Mouse (Mus musculus) hindbrain, embryonic 12.5 days (tissue): Measurements from ENCODE around the gene 1700012B07Rik. TPM values are rescaled to one million over a fixed set of nuclear protein-coding genes. Genes with fewer than 3 reads are reported as not detected.
A peak's percentile ranks its signal among the peaks of the same experiment; 100 is the strongest.

Source experiments
- ATAC-seq: fragments of 200-750 bp; cut with Nextera tagmentation; 2 replicates; pipeline ENCODE4 v1.8.0; 2017; ENCODE audit warnings: moderate TSS enrichment; ENCODE audit not compliant: low FRiP score
- H3K27ac ChIP-seq: fragments of 300-500 bp; sonication (generic); 2 replicates; pipeline ENCODE4 v1.5.1; 2016; ENCODE audit warnings: mild to moderate bottlenecking
- H3K27me3 ChIP-seq: fragments of 300-500 bp; sonication (generic); 2 replicates; pipeline ENCODE4 v1.6.1; 2016; ENCODE audit warnings: mild to moderate bottlenecking
- H3K36me3 ChIP-seq: fragments of 300-500 bp; sonication (generic); 2 replicates; pipeline ENCODE4 v1.6.1; 2016; ENCODE audit warnings: mild to moderate bottlenecking
- H3K4me1 ChIP-seq: fragments of 300-500 bp; sonication (generic); 2 replicates; pipeline ENCODE4 v1.6.1; 2016
- H3K4me2 ChIP-seq: fragments of 300-500 bp; sonication (generic); replicated peaks from 2 replicates; pipeline ENCODE4 v1.6.1; 2016; ENCODE audit warnings: mild to moderate bottlenecking
- H3K4me3 ChIP-seq: fragments of 300-500 bp; sonication (generic); 2 replicates; pipeline ENCODE4 v1.5.1; 2016; ENCODE audit warnings: mild to moderate bottlenecking
- H3K9ac ChIP-seq: fragments of 300-500 bp; sonication (generic); 2 replicates; pipeline ENCODE4 v1.6.1; 2016; ENCODE audit warnings: mild to moderate bottlenecking, moderate library complexity
- H3K9me3 ChIP-seq: fragments of 300-500 bp; sonication (generic); replicated peaks from 2 replicates; pipeline ENCODE4 v1.6.1; 2016; ENCODE audit warnings: mild to moderate bottlenecking
- WGBS: fragments of 180-500 bp; shearing (Covaris S2); methylation state at CpG from one replicate; pipeline ENCODE4 v1.1.7; 2016; 5-methylcytosine and 5-hydroxymethylcytosine counted together
- polyA plus RNA-seq: library from polyadenylated mRNA; unstranded; fragments of >200 nt; fragmentation: Nextera tagmentation; extraction: Ambion mirVana; gene quantifications from 2 replicates; pipeline ENCODE4 v1.2.1, GENCODE M21; 2016

1700012B07Rik gene
- polyA plus RNA-seq, 1 experiment from 2014 or later = not detected

DNA sequence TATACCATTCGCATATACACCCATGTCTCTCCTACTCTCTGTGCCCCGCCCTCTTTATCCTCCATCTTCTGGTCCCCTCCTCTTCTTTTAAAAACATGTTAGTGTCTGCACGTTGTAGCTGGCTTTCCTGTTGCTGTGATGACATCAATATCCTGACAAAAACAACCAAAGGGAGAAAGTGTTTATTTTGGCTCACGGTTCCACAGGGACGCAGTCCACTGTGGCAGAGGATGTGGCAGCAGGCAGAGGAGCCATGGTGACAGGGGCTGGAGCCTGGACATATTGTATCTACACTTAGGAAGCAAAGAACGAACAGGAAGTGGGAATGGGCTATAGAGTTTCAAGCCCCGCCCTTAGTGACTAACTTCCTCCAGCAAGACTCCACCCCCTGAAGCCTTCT lies 36.1 kb upstream of the 1700012B07Rik start:
- H3K4me1 ChIP-seq = peaks cover 6% of the 10 kb centered on the region; the same call in 1 of the 2 replicates
- no peak for ATAC-seq
- no peaks in the 10 kb centered on the region for H3K36me3 ChIP-seq
- no peaks in the 10 kb centered on the region for H3K27me3 ChIP-seq
- H3K4me3 ChIP-seq = no peak overlapping the region
- WGBS = 89% methylated on average over 7 of the region's 7 CpGs
- no peak overlapping the region for H3K27ac ChIP-seq
- no peak overlapping the region for H3K4me2 ChIP-seq
- no peak overlapping the region for H3K9ac ChIP-seq
- 0 out of 2 replicates have a peak, but pooled peaks cover 3% of the 10 kb centered on the region for H3K9me3 ChIP-seq

DNA sequence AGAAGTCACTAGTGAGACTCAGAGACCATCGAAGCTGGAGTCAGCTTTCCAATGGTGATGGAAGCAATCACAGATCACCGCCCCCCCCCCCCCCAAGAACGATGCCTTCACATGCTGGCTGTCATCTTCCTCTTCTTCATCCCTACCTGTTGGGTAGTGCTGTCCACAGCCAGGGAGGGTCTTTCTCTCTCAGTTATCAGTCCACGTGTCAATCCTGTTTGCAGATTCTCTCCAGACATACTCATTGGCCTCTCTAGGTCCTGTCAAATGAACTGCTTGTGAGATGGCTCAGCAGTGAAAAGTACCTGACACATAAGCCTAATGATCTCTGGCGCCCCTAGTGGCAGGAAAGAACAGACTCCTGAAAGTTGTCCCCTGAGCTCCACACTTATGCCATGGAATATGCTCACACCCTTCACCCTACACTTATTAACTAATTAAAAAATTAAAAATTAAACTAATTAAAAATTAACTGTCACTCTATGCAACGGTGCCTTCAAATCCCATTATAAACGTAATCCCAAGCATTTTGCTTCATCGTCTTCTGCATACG lies 35.4 kb upstream of the 1700012B07Rik start:
- Histone ChIP-seq H3K27ac (no peak overlapping the region), H3K9ac (no peak overlapping the region), H3K36me3 (no peaks in the 10 kb centered on the region), H3K4me3 (no peak overlapping the region), H3K4me1 (peaks cover 6% of the 10 kb centered on the region; the same call in 1 of the 2 replicates), H3K9me3 (0 out of 2 replicates have a peak, but pooled peaks cover 3% of the 10 kb centered on the region), H3K27me3 (no peaks in the 10 kb centered on the region), H3K4me2 (no peak overlapping the region)
- 70% methylated on average over 9 of the region's 9 CpGs for WGBS
- ATAC-seq = no peak; the same call in 1 of the 2 replicates

DNA sequence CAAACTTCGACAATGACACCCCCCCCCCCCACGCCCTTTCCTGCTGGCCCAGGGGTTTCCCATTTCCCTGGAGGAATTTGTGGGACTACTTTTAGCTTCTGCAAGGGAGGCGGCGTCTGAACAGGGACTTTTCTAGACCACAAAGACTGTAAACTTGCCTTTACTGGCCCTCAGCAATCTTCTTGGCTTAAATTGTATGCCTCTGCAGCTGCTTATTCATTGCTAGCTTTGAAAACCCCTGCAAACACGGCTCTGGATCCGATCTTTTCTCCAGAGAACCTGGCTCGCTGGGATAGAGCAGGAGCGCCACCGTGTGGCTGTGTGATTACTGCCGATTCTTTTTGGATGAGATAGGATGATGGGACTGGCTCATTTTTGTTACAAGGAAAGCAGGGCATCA lies 32.7 kb upstream of the 1700012B07Rik start:
- Histone ChIP-seq H3K27ac (no peak overlapping the region), H3K9ac (no peak overlapping the region)
- WGBS = 13% methylated on average over 10 of the region's 10 CpGs

DNA sequence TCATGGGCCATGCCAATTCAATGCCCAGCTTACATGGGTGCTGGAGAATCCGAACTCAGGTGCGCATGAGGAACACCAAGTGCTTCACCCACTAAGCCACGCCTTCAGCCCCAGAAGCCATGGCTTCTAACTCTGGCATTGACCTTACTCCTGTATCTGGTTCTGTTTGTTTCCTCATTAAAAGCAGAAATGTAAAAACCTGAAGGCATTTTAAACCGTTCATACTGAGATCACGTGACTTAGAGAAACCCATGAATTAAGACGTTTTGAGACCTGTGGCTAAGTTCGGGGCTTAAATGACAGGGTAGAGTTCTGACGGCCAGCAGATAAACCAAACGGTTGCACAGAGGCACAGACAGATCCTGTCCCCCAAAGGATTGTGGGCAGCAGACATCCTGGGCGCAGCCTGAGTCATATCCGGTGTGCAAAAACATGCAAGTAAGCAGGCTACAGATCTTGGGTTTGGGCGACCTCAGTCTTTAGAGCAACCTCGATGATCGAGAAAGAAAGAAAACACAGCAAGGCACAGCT lies 32.2 kb upstream of the 1700012B07Rik start:
- H3K4me3 ChIP-seq = no peak overlapping the region
- WGBS = 71% methylated on average over 14 of the region's 14 CpGs

More for the DNA sequence above, 32.7 kb upstream of the 1700012B07Rik start:
- Histone ChIP-seq H3K9me3 (0 out of 2 replicates have a peak, but pooled peaks cover 3% of the 10 kb centered on the region), H3K4me1 (peaks cover 6% of the 10 kb centered on the region; the same call in 1 of the 2 replicates), H3K4me2 (peak overlapping the region; percentile 43), H3K36me3 (no peaks in the 10 kb centered on the region), H3K4me3 (no peak overlapping the region), H3K27me3 (no peaks in the 10 kb centered on the region)
- no peak for ATAC-seq

DNA sequence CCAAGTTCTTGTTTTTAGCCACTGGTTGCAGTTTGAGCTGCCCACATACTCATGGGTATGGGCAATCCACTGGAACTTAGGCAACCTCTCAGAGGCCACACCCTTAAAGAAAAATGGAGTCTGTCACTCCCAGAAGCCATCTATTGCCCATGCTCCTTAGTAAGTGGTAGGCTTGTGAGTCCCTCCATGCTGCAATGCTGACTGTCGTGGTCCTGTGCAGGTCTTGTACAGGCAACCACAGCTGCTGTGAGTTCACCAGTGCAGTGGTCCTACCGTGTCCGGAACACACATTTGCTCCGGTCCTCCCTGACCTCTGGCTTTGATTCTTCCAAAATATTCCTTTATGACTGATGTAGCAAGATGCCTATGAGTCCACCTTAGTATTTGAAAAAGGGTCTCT lies 31.6 kb upstream of the 1700012B07Rik start:
- ATAC-seq = no peak
- Histone ChIP-seq H3K36me3 (no peaks in the 10 kb centered on the region), H3K4me3 (no peak overlapping the region), H3K9me3 (0 out of 2 replicates have a peak, but pooled peaks cover 3% of the 10 kb centered on the region), H3K27me3 (no peaks in the 10 kb centered on the region), H3K9ac (no peak overlapping the region), H3K4me1 (peaks cover 6% of the 10 kb centered on the region; the same call in 1 of the 2 replicates), H3K27ac (no peak overlapping the region), H3K4me2 (no peak overlapping the region)
- WGBS = 93% methylated on average over 4 of the region's 4 CpGs

More for the DNA sequence above, 32.2 kb upstream of the 1700012B07Rik start:
- no peak overlapping the region for H3K27ac ChIP-seq
- H3K27me3 ChIP-seq = no peaks in the 10 kb centered on the region
- H3K9ac ChIP-seq = no peak overlapping the region
- H3K9me3 ChIP-seq = 0 out of 2 replicates have a peak, but pooled peaks cover 3% of the 10 kb centered on the region
- H3K4me1 ChIP-seq = peaks cover 6% of the 10 kb centered on the region; the same call in 1 of the 2 replicates
- no peaks in the 10 kb centered on the region for H3K36me3 ChIP-seq
- peak overlapping the region; percentile 43 for H3K4me2 ChIP-seq
- no peak for ATAC-seq

DNA sequence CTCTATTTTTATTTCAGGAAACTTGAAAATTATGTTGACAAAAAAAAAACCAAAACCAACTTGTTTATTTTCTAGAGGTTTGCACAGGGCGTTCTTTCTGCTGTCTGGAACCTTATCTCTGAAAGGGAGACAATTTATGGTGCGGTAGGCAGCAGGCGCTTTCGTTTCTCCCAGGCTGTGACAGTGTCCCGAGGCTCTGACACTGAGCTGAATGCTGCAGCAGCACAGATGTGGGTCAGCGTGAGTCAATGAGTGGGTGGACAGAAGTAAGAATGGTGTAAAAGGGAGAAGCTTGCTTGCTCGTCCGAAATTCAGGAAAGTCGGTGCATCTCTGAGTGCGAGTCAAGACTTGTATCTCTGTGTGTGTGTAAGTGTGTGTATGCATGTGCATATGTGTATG lies 29.2 kb upstream of the 1700012B07Rik start:
- ATAC-seq = no peak
- 90% methylated on average over 10 of the region's 10 CpGs for WGBS

DNA sequence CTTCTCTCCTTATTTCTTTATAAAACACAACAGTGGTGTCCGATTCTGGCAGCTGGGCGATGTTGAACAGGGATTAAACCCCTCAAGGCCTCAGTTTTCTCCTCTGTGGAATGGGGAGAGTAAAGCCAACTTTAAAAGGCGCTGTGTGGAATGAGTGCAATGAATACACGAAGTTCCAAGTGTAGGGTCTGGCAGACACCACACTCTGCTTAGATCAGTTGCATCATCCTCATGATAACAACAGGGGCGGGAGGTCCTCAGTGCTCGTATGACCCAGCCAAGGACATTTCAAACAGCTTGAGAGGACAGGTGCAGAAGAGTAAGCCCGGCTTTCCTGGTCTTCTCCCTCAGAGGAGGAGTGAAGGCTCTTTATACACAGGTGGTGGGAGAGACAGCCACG lies 26.2 kb upstream of the 1700012B07Rik start:
- ATAC-seq = no peak
- Histone ChIP-seq H3K27ac (no peak overlapping the region), H3K9ac (no peak overlapping the region), H3K36me3 (no peaks in the 10 kb centered on the region), H3K4me2 (no peak overlapping the region), H3K9me3 (no peaks in the 10 kb centered on the region), H3K27me3 (no peaks in the 10 kb centered on the region), H3K4me3 (no peak overlapping the region), H3K4me1 (peaks cover 5% of the 10 kb centered on the region)
- 84% methylated on average over 8 of the region's 8 CpGs for WGBS

More for the DNA sequence above, 29.2 kb upstream of the 1700012B07Rik start:
- Histone ChIP-seq H3K4me1 (peaks cover 11% of the 10 kb centered on the region), H3K9me3 (no peaks in the 10 kb centered on the region), H3K27me3 (no peaks in the 10 kb centered on the region), H3K27ac (no peak overlapping the region), H3K36me3 (no peaks in the 10 kb centered on the region), H3K4me3 (no peak overlapping the region), H3K4me2 (no peak overlapping the region), H3K9ac (no peak overlapping the region)

DNA sequence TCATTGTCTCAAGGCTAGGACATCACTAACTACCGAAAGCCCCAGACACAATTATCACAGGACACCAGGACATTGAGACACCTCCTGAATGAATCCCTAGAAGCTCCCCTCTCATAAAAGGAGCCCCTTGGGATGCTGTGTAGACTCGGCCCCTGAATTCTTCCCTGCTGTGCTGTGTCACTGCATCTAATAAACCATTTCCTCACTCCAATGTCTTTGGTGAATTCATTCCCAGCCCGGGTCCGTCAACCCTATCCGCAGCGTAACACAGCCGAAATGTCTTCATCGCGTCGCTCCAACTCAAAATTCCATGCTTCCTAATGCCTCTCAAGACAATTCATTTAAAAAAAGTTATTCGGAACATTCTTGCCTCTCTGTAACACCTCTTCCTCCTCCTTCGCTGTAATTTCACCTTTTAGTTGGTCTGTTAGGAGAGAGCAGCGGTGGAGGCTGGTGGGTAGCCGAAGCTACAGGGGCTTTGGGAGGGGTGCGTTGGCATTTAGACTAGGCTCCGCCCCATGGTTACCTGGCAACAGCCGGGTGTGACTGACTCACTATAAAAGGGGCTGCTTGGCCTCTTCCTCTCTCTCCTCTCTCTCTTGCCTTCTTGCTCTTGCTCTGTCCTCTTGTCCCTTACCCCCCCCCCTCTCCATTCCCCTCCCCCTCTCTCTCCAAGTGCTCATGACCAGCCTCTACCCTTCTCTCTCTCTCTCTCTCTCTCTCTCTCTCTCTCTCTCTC lies 25.6 kb upstream of the 1700012B07Rik start:
- Histone ChIP-seq H3K27ac (no peak overlapping the region), H3K4me3 (no peak overlapping the region), H3K4me1 (peaks cover 5% of the 10 kb centered on the region), H3K4me2 (peak overlapping the region; percentile 26), H3K9ac (no peak overlapping the region), H3K9me3 (no peaks in the 10 kb centered on the region), H3K27me3 (no peaks in the 10 kb centered on the region), H3K36me3 (no peaks in the 10 kb centered on the region)
- WGBS = 50% methylated on average over 17 of the region's 17 CpGs
- peak; percentile 72 for ATAC-seq

DNA sequence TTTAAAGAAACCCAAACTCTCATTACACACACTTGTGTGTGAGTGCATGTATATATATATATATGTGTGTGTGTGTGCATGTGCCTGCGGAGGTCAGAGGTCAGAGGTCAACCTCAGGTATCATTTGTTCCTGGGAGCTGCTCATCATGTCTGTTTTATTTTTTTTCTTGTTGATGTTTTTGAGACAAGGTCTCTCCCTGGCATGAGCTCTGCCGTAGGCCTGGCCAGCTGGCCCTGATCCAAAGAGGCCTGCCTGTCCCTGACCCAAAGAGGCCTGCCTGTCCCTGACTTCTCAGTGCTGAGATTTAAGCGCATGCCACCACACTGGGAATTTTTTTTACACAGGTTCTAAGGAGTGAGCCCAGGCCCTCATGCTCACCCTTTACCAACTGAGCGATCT lies 24.1 kb upstream of the 1700012B07Rik start:
- no peak overlapping the region for H3K27ac ChIP-seq
- no peaks in the 10 kb centered on the region for H3K9me3 ChIP-seq
- no peak overlapping the region for H3K4me2 ChIP-seq
- no peak overlapping the region for H3K9ac ChIP-seq
- 74% methylated on average over 4 of the region's 4 CpGs for WGBS
- no peaks in the 10 kb centered on the region for H3K27me3 ChIP-seq
- H3K36me3 ChIP-seq = no peaks in the 10 kb centered on the region
- no peak for ATAC-seq
- no peak overlapping the region for H3K4me3 ChIP-seq
- H3K4me1 ChIP-seq = peaks cover 7% of the 10 kb centered on the region

DNA sequence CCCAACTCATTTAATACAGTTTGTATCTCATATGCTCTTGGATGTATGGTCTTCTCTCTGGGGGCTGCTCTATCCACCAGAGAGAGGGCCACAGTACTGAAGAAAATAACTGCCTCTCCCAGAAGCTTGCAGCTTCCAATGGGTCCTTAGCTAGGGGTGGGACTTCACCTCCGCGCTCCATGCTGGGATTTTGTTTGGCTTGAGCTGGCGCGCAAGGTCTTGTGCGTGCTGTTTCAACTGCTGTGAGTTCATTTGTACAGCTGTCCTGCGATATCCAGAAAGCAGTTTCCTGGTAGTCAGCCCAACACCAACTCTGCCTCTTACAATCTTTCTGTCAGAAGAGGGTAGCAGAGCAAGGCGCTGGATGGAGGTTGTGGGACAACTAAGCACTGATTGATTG lies 18.5 kb upstream of the 1700012B07Rik start:
- no peak overlapping the region for H3K27ac ChIP-seq
- ATAC-seq = no peak
- 0 out of 2 replicates have a peak overlapping the region, but pooled peaks have one; percentile 2 for H3K4me2 ChIP-seq

DNA sequence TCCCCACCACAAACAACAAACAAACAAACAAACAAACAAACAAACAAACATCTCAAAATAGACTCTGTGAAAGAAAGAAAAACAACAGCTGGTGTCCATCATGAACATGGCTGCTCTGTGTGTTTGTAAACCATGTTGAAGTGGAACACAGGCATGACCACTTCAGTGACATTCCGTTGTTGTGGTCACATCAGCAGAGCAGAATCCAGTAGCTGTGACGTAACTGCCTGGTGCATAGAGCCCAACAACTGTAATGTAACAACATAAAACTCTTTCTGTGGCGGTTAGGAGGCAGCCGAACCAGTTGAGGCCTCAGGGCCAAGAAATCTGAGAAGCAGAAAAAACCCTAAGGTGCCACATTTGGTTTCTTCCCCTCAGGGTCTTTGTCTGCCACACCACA lies 17.8 kb upstream of the 1700012B07Rik start:
- Histone ChIP-seq H3K9me3 (no peaks in the 10 kb centered on the region), H3K4me3 (no peak overlapping the region), H3K27ac (no peak overlapping the region; the same call in 1 of the 2 replicates), H3K36me3 (no peaks in the 10 kb centered on the region), H3K9ac (no peak overlapping the region), H3K27me3 (no peaks in the 10 kb centered on the region), H3K4me2 (no peak overlapping the region), H3K4me1 (peaks cover 9% of the 10 kb centered on the region; the same call in 1 of the 2 replicates)
- WGBS = 54% methylated on average over 4 of the region's 4 CpGs
- no peak for ATAC-seq

More for the DNA sequence above, 18.5 kb upstream of the 1700012B07Rik start:
- H3K27me3 ChIP-seq = no peaks in the 10 kb centered on the region
- H3K36me3 ChIP-seq = no peaks in the 10 kb centered on the region
- whole genome bisulfite sequencing = 49% methylated on average over 7 of the region's 7 CpGs
- no peak overlapping the region for H3K9ac ChIP-seq
- H3K9me3 ChIP-seq = no peaks in the 10 kb centered on the region
- no peak overlapping the region for H3K4me3 ChIP-seq
- H3K4me1 ChIP-seq = peaks cover 9% of the 10 kb centered on the region; the same call in 1 of the 2 replicates

DNA sequence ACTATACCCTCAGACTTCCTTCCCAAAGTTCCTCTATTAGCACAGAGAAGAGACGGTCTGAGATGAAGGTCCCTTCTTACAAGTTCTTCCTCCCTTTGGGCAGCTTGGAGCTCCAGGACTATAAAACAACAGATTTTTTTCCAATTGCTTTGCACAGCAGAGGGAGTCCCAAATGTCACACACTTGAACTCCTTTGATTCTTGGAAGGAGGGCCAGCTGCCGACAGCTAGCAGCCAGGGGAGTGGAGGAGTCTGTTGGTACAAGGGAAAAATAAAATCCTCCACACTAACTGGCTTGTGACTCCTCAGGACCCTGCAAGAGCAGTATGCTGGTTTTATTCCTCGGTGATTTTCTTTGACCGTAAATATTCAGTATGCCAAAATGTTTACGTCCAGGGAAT lies 16.6 kb upstream of the 1700012B07Rik start:
- no peaks in the 10 kb centered on the region for H3K27me3 ChIP-seq
- peaks cover 9% of the 10 kb centered on the region; the same call in 1 of the 2 replicates for H3K4me1 ChIP-seq
- H3K9me3 ChIP-seq = no peaks in the 10 kb centered on the region
- no peak overlapping the region for H3K9ac ChIP-seq
- no peaks in the 10 kb centered on the region for H3K36me3 ChIP-seq
- no peak overlapping the region for H3K27ac ChIP-seq
- no peak for ATAC-seq
- 77% methylated on average over 5 of the region's 5 CpGs for WGBS
- no peak overlapping the region for H3K4me2 ChIP-seq
- no peak overlapping the region for H3K4me3 ChIP-seq
